Mouse (Mus musculus) midbrain, postnatal 0 days (tissue): Measurements from ENCODE around the gene 4930404N11Rik. TPM values are rescaled to one million over a fixed set of nuclear protein-coding genes. Genes with fewer than 3 reads are reported as not detected.

Experiments used
- ATAC-seq: fragments of 200-750 bp; cut with Nextera tagmentation; 2 replicates; pipeline ENCODE4 v1.8.0; 2017; ENCODE audit warnings: moderate number of reproducible peaks, mild to moderate bottlenecking, moderate TSS enrichment, moderate library complexity; ENCODE audit not compliant: low FRiP score
- DNase-seq: peaks from one replicate; pipeline ENCODE4 v3.0.0-alpha.2; 2015; ENCODE audit warnings: low spot score
- H3K27ac ChIP-seq: fragments of 300-500 bp; sonication (generic); 2 replicates; pipeline ENCODE4 v1.5.1; 2014; ENCODE audit warnings: low read depth, mild to moderate bottlenecking, low read length, mixed read lengths
- H3K27me3 ChIP-seq: fragments of 300-500 bp; sonication (generic); 2 replicates; pipeline ENCODE4 v1.6.1; 2014; ENCODE audit warnings: low read length, control low read depth, mixed read lengths; ENCODE audit not compliant: insufficient read depth
- H3K36me3 ChIP-seq: fragments of 300-500 bp; sonication (generic); 2 replicates; pipeline ENCODE4 v1.6.1; 2014; ENCODE audit warnings: low read length, control low read depth, mixed read lengths; ENCODE audit not compliant: insufficient read depth
- H3K4me1 ChIP-seq: fragments of 300-500 bp; sonication (generic); 2 replicates; pipeline ENCODE4 v1.6.1; 2014; ENCODE audit warnings: mild to moderate bottlenecking, control low read depth, antibody characterized with exemption, low read length, mixed read lengths; ENCODE audit not compliant: insufficient read depth
- H3K4me2 ChIP-seq: fragments of 300-500 bp; sonication (generic); 2 replicates; pipeline ENCODE4 v1.6.1; 2014; ENCODE audit warnings: low read depth, mild to moderate bottlenecking, low read length, mixed read lengths; ENCODE audit not compliant: poor library complexity, severe bottlenecking
- H3K4me3 ChIP-seq: fragments of 300-500 bp; sonication (generic); 2 replicates; pipeline ENCODE4 v1.5.1; 2014; ENCODE audit warnings: low read depth, mild to moderate bottlenecking, low read length, moderate library complexity
- H3K9ac ChIP-seq: fragments of 300-500 bp; sonication (generic); replicated peaks from 2 replicates; pipeline ENCODE4 v1.6.1; 2014; ENCODE audit warnings: mild to moderate bottlenecking, low read length, moderate library complexity, mixed read lengths; ENCODE audit not compliant: poor library complexity, severe bottlenecking
- H3K9me3 ChIP-seq: fragments of 300-500 bp; sonication (generic); 2 replicates; pipeline ENCODE4 v1.6.1; 2016; ENCODE audit warnings: low read length, control low read depth
- CTCF ChIP-seq: IDR thresholded peaks from 2 replicates; pipeline ENCODE4 v1.5.1; 2016; ENCODE audit warnings: antibody characterized with exemption, mild to moderate bottlenecking
- WGBS: fragments of 180-500 bp; shearing (Covaris S2); extraction: QIAGEN DNeasy Blood & Tissue Kit; methylation state at CpG from one replicate; pipeline ENCODE4 v1.1.7; 2014; 5-methylcytosine and 5-hydroxymethylcytosine counted together
- polyA plus RNA-seq: library from polyadenylated mRNA; unstranded; fragments of >200 nt; fragmentation: Nextera tagmentation; extraction: Ambion mirVana; gene quantifications from 2 replicates; pipeline ENCODE4 v1.2.1, GENCODE M21; 2015
- total RNA-seq: library from RNA; depleted of rRNA; stranded (reverse); fragments of >200 nt; gene quantifications from 2 replicates; pipeline ENCODE4 v1.2.3, GENCODE M21; 2014

Gene 4930404N11Rik
- total and polyA plus RNA-seq, 2 experiments from 2014 or later, result 0.47 TPM; not detected in 1

- no peak within 1 kb of the TSS for H3K27ac ChIP-seq
- WGBS, result 14% methylated on average over 10 of the region's 10 CpGs
- no peak within 1 kb of the TSS for H3K4me3 ChIP-seq
- peaks cover 11% of the 10 kb centered on the region for H3K27me3 ChIP-seq
- TF ChIP-seq CTCF, result no peak
- H3K4me1 ChIP-seq, result no peaks in the 10 kb centered on the region
- no peaks in the 10 kb centered on the region for H3K9me3 ChIP-seq
- DNase-seq (no peak), ATAC-seq (no peak)
- no peak within 1 kb of the TSS for H3K4me2 ChIP-seq
- peaks cover 43% of the 10 kb centered on the region for H3K36me3 ChIP-seq
- H3K9ac ChIP-seq, result no peak within 1 kb of the TSS
These were observed 37.2 kb downstream of the 4930404N11Rik start, which contains the start of gene Tbxa2r for GRCm38 (mm10) chr10:81328386-81328785. Gene Tbxa2r (plus strand): TSS chr10:81328731.

GRCm38 (mm10) chr10:81327959-81328358, 37.7 kb downstream of the 4930404N11Rik start:
- Histone ChIP-seq H3K9ac (no peak overlapping the region), H3K4me2 (no peak overlapping the region), H3K4me1 (no peaks in the 10 kb centered on the region), H3K9me3 (no peaks in the 10 kb centered on the region), H3K27ac (no peak overlapping the region), H3K4me3 (no peak overlapping the region), H3K27me3 (peaks cover 8% of the 10 kb centered on the region), H3K36me3 (peaks cover 47% of the 10 kb centered on the region)
- 63% methylated on average over 2 of the region's 2 CpGs for WGBS
- ATAC-seq, result no peak
- no peak for DNase-seq
- TF ChIP-seq CTCF, result no peak

- Histone ChIP-seq H3K4me2 (no peak overlapping the region), H3K9me3 (no peaks in the 10 kb centered on the region), H3K4me1 (no peaks in the 10 kb centered on the region), H3K27ac (no peak overlapping the region), H3K4me3 (no peak overlapping the region), H3K36me3 (peaks cover 54% of the 10 kb centered on the region), H3K9ac (no peak overlapping the region), H3K27me3 (no peaks in the 10 kb centered on the region)
- TF ChIP-seq CTCF, result no peak
- ATAC-seq (no peak), DNase-seq (no peak)
- 78% methylated on average over 6 of the region's 6 CpGs for WGBS
These were observed 38.8 kb downstream of the 4930404N11Rik start for GRCm38 (mm10) chr10:81326858-81327257.

DNA sequence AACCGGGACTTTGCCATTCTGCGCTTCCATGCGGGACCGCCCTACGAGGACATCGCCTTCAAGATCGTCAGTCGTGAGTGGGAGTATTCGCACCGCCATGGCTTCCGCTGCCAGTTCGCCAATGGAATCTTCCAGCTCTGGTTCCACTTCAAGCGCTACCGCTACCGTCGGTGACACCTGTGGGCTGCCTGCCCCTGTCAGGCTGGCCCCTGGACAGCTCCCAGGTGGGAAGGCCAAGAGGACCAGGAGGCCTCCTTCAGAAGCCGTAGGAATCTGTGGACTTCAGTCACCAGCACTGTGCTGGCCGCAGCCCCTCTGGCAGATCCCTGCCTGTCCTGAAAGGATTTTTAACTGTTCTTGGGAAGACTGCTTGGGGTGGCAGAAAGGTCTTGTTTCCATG, 39.8 kb downstream of the 4930404N11Rik start:
- ATAC-seq (no peak), DNase-seq (no peak)
- peaks cover 54% of the 10 kb centered on the region for H3K36me3 ChIP-seq
- H3K27me3 ChIP-seq, result no peaks in the 10 kb centered on the region
- H3K9me3 ChIP-seq, result no peaks in the 10 kb centered on the region
- 92% methylated on average over 18 of the region's 18 CpGs for WGBS
- H3K4me2 ChIP-seq, result no peak overlapping the region
- no peak overlapping the region for H3K27ac ChIP-seq
- H3K4me3 ChIP-seq, result no peak overlapping the region
- no peak for TF ChIP-seq CTCF
- no peaks in the 10 kb centered on the region for H3K4me1 ChIP-seq
- no peak overlapping the region for H3K9ac ChIP-seq

- no peaks in the 10 kb centered on the region for H3K27me3 ChIP-seq
- peaks cover 54% of the 10 kb centered on the region for H3K36me3 ChIP-seq
- H3K27ac ChIP-seq, result no peak overlapping the region
- 91% methylated on average over 17 of the region's 21 CpGs for WGBS
- DNase-seq (no peak), ATAC-seq (no peak)
- no peak overlapping the region for H3K4me3 ChIP-seq
- H3K9me3 ChIP-seq, result no peaks in the 10 kb centered on the region
- H3K4me2 ChIP-seq, result no peak overlapping the region
- H3K9ac ChIP-seq, result no peak overlapping the region
- no peaks in the 10 kb centered on the region for H3K4me1 ChIP-seq
- TF ChIP-seq CTCF, result no peak
These were observed 40.4 kb downstream of the 4930404N11Rik start for GRCm38 (mm10) chr10:81325176-81325575.

GRCm38 (mm10) chr10:81323791-81324530, 41.7 kb downstream of the 4930404N11Rik start:
- no peak overlapping the region for H3K9ac ChIP-seq
- H3K36me3 ChIP-seq, result peaks cover 54% of the 10 kb centered on the region
- DNase-seq (no peak), ATAC-seq (no peak)
- 0 out of 2 replicates have a peak, but pooled peaks cover 3% of the 10 kb centered on the region for H3K4me1 ChIP-seq
- H3K9me3 ChIP-seq, result no peaks in the 10 kb centered on the region
- 97% methylated on average over 18 of the region's 18 CpGs for WGBS
- H3K27ac ChIP-seq, result no peak overlapping the region
- H3K4me2 ChIP-seq, result no peak overlapping the region
- no peak overlapping the region for H3K4me3 ChIP-seq
- TF ChIP-seq CTCF, result no peak
- no peaks in the 10 kb centered on the region for H3K27me3 ChIP-seq
